Mouse (Mus musculus): ENCODE results near the gene S1pr1. TPM values are rescaled to one million over a fixed set of nuclear protein-coding genes. Genes with fewer than 3 reads are reported as not detected.

Gene S1pr1
- polyA plus RNA-seq, 1 experiment from 2014 or later = 74.7 TPM

DNA sequence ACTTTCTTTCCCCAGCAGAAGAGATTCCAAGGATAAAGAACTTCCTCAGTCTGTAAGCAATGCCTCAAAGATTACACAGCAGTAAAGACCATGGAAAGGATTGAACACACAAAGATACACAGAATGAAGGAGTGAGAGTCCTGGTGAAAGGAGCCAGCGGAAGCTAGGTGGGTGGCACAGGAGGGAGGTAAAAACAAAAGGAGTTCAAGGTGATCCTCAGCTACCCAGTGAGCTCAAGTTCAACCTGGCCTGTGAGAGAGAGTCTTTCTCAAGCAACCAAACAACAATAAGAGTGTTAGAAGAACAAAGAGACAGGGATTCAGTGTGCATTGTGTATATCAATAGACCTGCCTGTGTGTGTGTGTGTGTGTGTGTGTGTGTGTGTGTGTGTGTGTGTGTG is 25.0 kb downstream of the S1pr1 start:
- no peaks in the 10 kb centered on the region for H3K27me3 ChIP-seq (ENCODE audit: control insufficient read depth, insufficient read depth, low read length)
- H3K4me1 ChIP-seq (ENCODE audit: control insufficient read depth in 2 of 2, insufficient read depth in 2 of 2, low read length in 2 of 2) = peaks cover 0 to 8% of the 10 kb centered on the region in 2 experiments; a peak in 2 of 4 replicates
- no peak overlapping the region for H3K4me2 ChIP-seq (ENCODE audit: low read length)
- no peak overlapping the region for H3K4me3 ChIP-seq (ENCODE audit: control insufficient read depth in 1 of 2, insufficient read depth in 1 of 2, low read depth in 1 of 2, low read length in 2 of 2)
- ATAC-seq (ENCODE audit: insufficient number of reproducible peaks, insufficient read depth, low FRiP score, low read depth) = no peak
- no peak overlapping the region for H3K9ac ChIP-seq (ENCODE audit: low read length)
- 76% methylated on average over 1 of the region's 1 CpGs for WGBS
- H3K27ac ChIP-seq (replicated peaks in 1 of 2; ENCODE audit: control insufficient read depth in 1 of 2, insufficient read depth in 1 of 2, low read depth in 2 of 2, low read length in 2 of 2) = peak overlapping the region; percentile 64 to 73
- H3K9me3 ChIP-seq (ENCODE audit: control insufficient read depth, low read length) = no peaks in the 10 kb centered on the region
- no peaks in the 10 kb centered on the region for H3K36me3 ChIP-seq (ENCODE audit: control insufficient read depth, insufficient read depth, low read length)

DNA sequence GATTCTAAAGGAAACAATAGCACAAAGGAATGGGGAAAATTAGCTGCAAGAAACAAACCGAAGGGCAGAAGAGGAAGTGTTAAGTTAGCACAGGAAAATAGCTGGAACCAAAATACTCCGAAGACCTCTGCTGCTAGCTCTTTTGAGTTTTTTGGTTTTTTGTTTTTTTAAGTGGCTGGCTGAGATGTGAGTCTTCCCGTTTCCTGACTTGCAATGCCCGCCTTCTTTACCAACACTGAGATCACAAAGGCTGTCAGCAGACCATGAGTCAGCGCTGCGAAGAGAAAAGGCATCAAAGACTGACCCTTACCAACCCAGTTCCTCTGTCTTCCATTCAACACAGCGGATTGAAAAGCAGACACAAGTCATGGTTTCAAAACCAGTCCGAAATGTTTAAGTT is 25.5 kb downstream of the S1pr1 start:
- WGBS = 52% methylated on average over 8 of the region's 8 CpGs
- no peaks in the 10 kb centered on the region for H3K27me3 ChIP-seq (ENCODE audit: control insufficient read depth, insufficient read depth, low read length)
- no peak overlapping the region for H3K9ac ChIP-seq (ENCODE audit: low read length)
- no peak overlapping the region for H3K4me3 ChIP-seq (ENCODE audit: control insufficient read depth in 1 of 2, insufficient read depth in 1 of 2, low read depth in 1 of 2, low read length in 2 of 2)
- H3K27ac ChIP-seq (replicated peaks in 1 of 2; ENCODE audit: control insufficient read depth in 1 of 2, insufficient read depth in 1 of 2, low read depth in 2 of 2, low read length in 2 of 2) = peak overlapping the region; percentile 64 to 73
- peaks cover 0 to 8% of the 10 kb centered on the region in 2 experiments; a peak in 2 of 4 replicates for H3K4me1 ChIP-seq (ENCODE audit: control insufficient read depth in 2 of 2, insufficient read depth in 2 of 2, low read length in 2 of 2)
- peak overlapping the region; percentile 6; the same call in 1 of the 2 replicates for H3K4me2 ChIP-seq (ENCODE audit: low read length)
- no peaks in the 10 kb centered on the region for H3K9me3 ChIP-seq (ENCODE audit: control insufficient read depth, low read length)
- no peaks in the 10 kb centered on the region for H3K36me3 ChIP-seq (ENCODE audit: control insufficient read depth, insufficient read depth, low read length)
- no peak for ATAC-seq (ENCODE audit: insufficient number of reproducible peaks, insufficient read depth, low FRiP score, low read depth)

DNA sequence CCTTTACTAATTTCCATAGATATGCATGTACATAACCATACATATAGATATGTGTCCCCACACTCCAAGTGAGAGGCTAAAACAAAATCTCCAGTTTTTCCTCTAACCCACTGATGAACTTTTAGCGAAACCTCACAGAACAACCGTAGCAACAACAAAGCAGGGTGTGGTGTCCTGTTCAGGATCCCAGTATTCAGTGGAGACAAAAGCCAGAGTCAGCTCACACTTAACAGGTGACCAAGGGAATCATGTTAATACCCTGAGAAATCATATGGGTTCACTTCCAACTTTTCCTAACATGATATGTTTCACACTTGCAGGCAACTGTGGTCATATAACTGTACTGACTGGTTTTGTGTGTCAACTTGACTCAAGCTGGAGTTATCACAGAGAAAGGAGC is 27.1 kb downstream of the S1pr1 start:
- no peak overlapping the region for H3K4me3 ChIP-seq (ENCODE audit: control insufficient read depth in 1 of 2, insufficient read depth in 1 of 2, low read depth in 1 of 2, low read length in 2 of 2)
- no peak for ATAC-seq (ENCODE audit: insufficient number of reproducible peaks, insufficient read depth, low FRiP score, low read depth)
- no peak overlapping the region for H3K27ac ChIP-seq (replicated peaks in 1 of 2; ENCODE audit: control insufficient read depth in 1 of 2, insufficient read depth in 1 of 2, low read depth in 2 of 2, low read length in 2 of 2)
- no peaks in the 10 kb centered on the region for H3K9me3 ChIP-seq (ENCODE audit: control insufficient read depth, low read length)
- H3K27me3 ChIP-seq (ENCODE audit: control insufficient read depth, insufficient read depth, low read length) = no peaks in the 10 kb centered on the region
- H3K4me2 ChIP-seq (ENCODE audit: low read length) = no peak overlapping the region
- 77% methylated on average over 2 of the region's 2 CpGs for WGBS
- H3K9ac ChIP-seq (ENCODE audit: low read length) = no peak overlapping the region
- no peaks in the 10 kb centered on the region for H3K36me3 ChIP-seq (ENCODE audit: control insufficient read depth, insufficient read depth, low read length)
- H3K4me1 ChIP-seq (ENCODE audit: control insufficient read depth in 2 of 2, insufficient read depth in 2 of 2, low read length in 2 of 2) = peaks cover 0 to 4% of the 10 kb centered on the region in 2 experiments; a peak in 2 of 4 replicates

DNA sequence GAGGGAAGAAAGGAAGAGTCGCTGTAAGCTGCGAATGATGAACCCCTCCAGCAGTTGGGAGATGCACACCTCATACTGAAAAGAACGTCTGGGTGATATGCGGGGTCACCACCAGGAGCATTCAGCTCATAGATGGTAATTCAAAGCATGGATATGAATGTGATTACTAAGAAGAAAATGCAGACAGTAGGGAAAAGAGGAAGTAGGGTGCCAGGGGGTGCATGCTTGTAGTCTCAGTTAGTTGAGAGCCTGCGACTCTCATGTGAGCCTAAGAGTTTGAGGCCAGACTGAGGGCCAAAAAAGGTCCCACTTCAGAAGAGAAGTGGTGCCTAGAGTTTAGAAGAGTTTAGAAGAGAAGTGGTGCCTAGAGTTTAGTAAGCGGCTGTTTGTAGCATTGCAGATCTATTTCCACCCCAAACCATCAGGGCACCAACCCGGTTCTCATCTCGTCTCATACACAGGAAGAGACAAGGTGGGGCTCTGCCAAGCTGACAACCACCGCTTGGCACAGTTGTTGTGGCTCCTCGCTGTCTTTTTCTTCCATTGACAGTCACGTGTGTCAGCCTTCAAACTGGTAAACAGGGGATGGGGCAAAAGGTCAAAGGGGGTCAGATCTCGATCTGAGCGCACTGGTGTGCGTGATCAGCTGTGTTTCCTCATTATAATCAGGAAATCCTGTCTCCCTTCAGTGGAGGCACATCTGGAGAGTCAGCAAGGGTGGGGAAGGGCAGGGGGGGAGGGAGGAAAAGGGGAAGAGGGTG is 32.4 kb downstream of the S1pr1 start:
- H3K4me1 ChIP-seq (ENCODE audit: control insufficient read depth in 2 of 2, insufficient read depth in 2 of 2, low read length in 2 of 2) = peaks cover 3 to 9% of the 10 kb centered on the region in 2 experiments; a peak in 3 of 4 replicates
- no peak for ATAC-seq (ENCODE audit: insufficient number of reproducible peaks, insufficient read depth, low FRiP score, low read depth)
- WGBS = 70% methylated on average over 14 of the region's 14 CpGs

DNA sequence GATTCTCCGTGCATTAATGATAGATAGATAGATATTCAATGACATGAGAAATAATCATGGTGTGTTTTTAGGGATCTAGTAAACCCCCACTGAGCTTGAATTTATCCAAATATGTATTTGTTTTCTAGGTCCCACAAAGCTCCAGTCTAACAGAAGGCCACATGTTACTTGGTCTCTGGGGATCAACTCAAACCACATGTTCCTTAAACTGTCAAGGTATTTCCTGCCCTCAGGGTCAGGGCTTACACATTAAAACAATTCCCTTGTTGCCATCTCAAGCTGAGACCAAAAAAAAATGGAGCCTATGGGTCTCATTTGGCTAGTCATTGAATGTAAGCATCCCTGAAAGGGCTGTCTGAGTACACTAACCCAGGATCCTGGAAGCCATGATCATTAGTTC is 33.7 kb downstream of the S1pr1 start:
- Histone ChIP-seq H3K4me3 (ENCODE audit: control insufficient read depth in 1 of 2, insufficient read depth in 1 of 2, low read depth in 1 of 2, low read length in 2 of 2) (no peak overlapping the region), H3K4me1 (ENCODE audit: control insufficient read depth in 2 of 2, insufficient read depth in 2 of 2, low read length in 2 of 2) (peaks cover 3 to 9% of the 10 kb centered on the region in 2 experiments; a peak in 3 of 4 replicates), H3K36me3 (ENCODE audit: control insufficient read depth, insufficient read depth, low read length) (no peaks in the 10 kb centered on the region), H3K9ac (ENCODE audit: low read length) (no peak overlapping the region), H3K9me3 (ENCODE audit: control insufficient read depth, low read length) (no peaks in the 10 kb centered on the region), H3K27me3 (ENCODE audit: control insufficient read depth, insufficient read depth, low read length) (no peaks in the 10 kb centered on the region), H3K4me2 (ENCODE audit: low read length) (no peak overlapping the region), H3K27ac (replicated peaks in 1 of 2; ENCODE audit: control insufficient read depth in 1 of 2, insufficient read depth in 1 of 2, low read depth in 2 of 2, low read length in 2 of 2) (no peak overlapping the region)
- no peak for ATAC-seq (ENCODE audit: insufficient number of reproducible peaks, insufficient read depth, low FRiP score, low read depth)
- WGBS = 85% methylated on average over 1 of the region's 1 CpGs

More for the DNA sequence above, 32.4 kb downstream of the S1pr1 start:
- Histone ChIP-seq H3K9me3 (ENCODE audit: control insufficient read depth, low read length) (no peaks in the 10 kb centered on the region), H3K27ac (replicated peaks in 1 of 2; ENCODE audit: control insufficient read depth in 1 of 2, insufficient read depth in 1 of 2, low read depth in 2 of 2, low read length in 2 of 2) (no peak overlapping the region), H3K27me3 (ENCODE audit: control insufficient read depth, insufficient read depth, low read length) (no peaks in the 10 kb centered on the region), H3K4me2 (ENCODE audit: low read length) (no peak overlapping the region), H3K4me3 (ENCODE audit: control insufficient read depth in 1 of 2, insufficient read depth in 1 of 2, low read depth in 1 of 2, low read length in 2 of 2) (no peak overlapping the region), H3K9ac (ENCODE audit: low read length) (no peak overlapping the region), H3K36me3 (ENCODE audit: control insufficient read depth, insufficient read depth, low read length) (no peaks in the 10 kb centered on the region)

DNA sequence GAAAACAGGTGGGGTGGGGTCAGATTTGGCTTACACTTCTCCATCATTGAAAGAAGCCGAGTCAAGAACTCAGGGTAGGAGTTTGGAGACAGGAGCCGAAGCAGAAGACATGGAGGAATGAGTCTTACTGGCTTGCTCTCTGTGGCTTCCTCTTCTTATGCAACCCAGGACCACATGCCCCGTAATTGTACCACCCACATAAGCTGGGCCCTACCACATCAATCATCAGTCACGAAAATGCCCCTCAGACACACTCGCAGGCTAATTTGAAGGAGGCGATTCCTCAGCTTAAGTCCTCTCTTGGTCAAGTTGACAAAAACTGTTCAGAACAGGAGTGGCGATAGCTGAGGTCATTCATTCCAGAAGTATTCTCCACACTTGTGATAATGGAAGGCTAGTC is 35.9 kb downstream of the S1pr1 start:
- no peak overlapping the region for H3K9ac ChIP-seq (ENCODE audit: low read length)
- no peak overlapping the region for H3K4me3 ChIP-seq (ENCODE audit: control insufficient read depth in 1 of 2, insufficient read depth in 1 of 2, low read depth in 1 of 2, low read length in 2 of 2)
- no peaks in the 10 kb centered on the region for H3K27me3 ChIP-seq (ENCODE audit: control insufficient read depth, insufficient read depth, low read length)
- WGBS = 42% methylated on average over 7 of the region's 7 CpGs
- no peak overlapping the region for H3K27ac ChIP-seq (replicated peaks in 1 of 2; ENCODE audit: control insufficient read depth in 1 of 2, insufficient read depth in 1 of 2, low read depth in 2 of 2, low read length in 2 of 2)
- ATAC-seq (ENCODE audit: insufficient number of reproducible peaks, insufficient read depth, low FRiP score, low read depth) = no peak
- peaks cover 5 to 10% of the 10 kb centered on the region in 2 experiments for H3K4me1 ChIP-seq (ENCODE audit: control insufficient read depth in 2 of 2, insufficient read depth in 2 of 2, low read length in 2 of 2)
- no peaks in the 10 kb centered on the region for H3K9me3 ChIP-seq (ENCODE audit: control insufficient read depth, low read length)
- H3K4me2 ChIP-seq (ENCODE audit: low read length) = no peak overlapping the region
- H3K36me3 ChIP-seq (ENCODE audit: control insufficient read depth, insufficient read depth, low read length) = no peaks in the 10 kb centered on the region

DNA sequence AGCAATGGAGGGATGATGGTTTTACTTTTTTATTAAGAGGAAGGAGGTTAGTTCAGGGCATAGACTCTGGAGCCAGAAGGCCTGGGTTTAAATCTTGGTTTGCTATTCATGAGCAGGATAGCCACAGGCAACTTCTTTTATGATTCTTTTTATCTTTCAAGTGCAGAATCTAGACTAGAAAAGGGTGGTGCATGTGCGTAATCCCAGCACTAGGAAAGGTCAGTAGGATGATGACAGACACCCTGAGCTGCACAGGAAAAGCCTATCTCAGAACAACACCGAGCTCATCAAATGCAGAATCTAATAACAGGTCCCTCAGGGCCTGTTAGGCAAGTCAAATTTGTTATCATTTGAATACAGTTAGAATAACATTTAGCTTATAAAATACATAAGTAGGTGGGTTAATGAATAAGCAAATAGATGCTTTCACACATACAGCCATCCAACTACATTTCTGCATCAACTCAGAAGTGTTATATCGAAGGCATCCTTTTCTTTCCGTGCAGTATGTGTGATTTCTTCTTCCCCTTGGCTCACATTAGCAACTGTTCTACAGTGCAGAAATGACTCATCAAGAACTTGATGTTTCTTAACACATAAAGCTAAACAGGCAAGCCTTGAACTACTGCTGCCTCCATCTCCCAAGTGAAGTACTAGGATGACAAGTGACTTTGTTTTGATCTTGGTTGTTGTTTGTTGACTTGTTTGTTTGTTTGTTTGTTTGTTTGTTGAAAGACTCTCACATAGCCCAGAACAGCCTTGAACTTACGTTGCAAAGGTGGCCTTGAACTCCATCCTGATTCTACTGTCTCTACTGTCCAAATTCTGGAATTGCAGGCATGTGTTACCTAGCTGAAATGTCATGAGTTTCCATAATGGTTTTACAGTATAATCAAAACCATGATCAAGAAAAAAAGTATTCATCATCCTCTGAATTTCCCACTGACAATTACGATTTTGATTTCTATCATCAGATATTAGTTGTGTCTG is 39.0 kb downstream of the S1pr1 start:
- Histone ChIP-seq H3K36me3 (ENCODE audit: control insufficient read depth, insufficient read depth, low read length) (no peaks in the 10 kb centered on the region), H3K4me3 (ENCODE audit: control insufficient read depth in 1 of 2, insufficient read depth in 1 of 2, low read depth in 1 of 2, low read length in 2 of 2) (no peak overlapping the region), H3K9me3 (ENCODE audit: control insufficient read depth, low read length) (no peaks in the 10 kb centered on the region), H3K27ac (replicated peaks in 1 of 2; ENCODE audit: control insufficient read depth in 1 of 2, insufficient read depth in 1 of 2, low read depth in 2 of 2, low read length in 2 of 2) (no peak overlapping the region), H3K9ac (ENCODE audit: low read length) (no peak overlapping the region), H3K27me3 (ENCODE audit: control insufficient read depth, insufficient read depth, low read length) (no peaks in the 10 kb centered on the region), H3K4me1 (ENCODE audit: control insufficient read depth in 2 of 2, insufficient read depth in 2 of 2, low read length in 2 of 2) (peaks cover 10 to 19% of the 10 kb centered on the region in 2 experiments), H3K4me2 (ENCODE audit: low read length) (no peak overlapping the region)
- no peak for ATAC-seq (ENCODE audit: insufficient number of reproducible peaks, insufficient read depth, low FRiP score, low read depth)
- 82% methylated on average over 6 of the region's 6 CpGs for WGBS
